Mouse (Mus musculus) olfactory bulb, adult 2 months (tissue): ENCODE results near the gene C1rb.
"Not testable (repeated sequence)": the region's sequence is repeated elsewhere in the genome, so short reads cannot be mapped to it uniquely, and the experiment has no call there.

Experiments used
- CTCF ChIP-seq: fragments of 200-500 bp; IDR thresholded peaks from 2 replicates; pipeline ENCODE4 v1.5.1; 2012; ENCODE audit warnings: low read depth, mild to moderate bottlenecking, low read length, moderate library complexity; ENCODE audit not compliant: insufficient read depth
- POLR2A ChIP-seq: fragments of 200-500 bp; IDR thresholded peaks from 2 replicates; pipeline ENCODE4 v1.6.1; 2012; ENCODE audit warnings: mild to moderate bottlenecking, low read depth, low read length, moderate library complexity; ENCODE audit not compliant: insufficient read depth

GRCm38 (mm10) chr6:124561611-124562010 lies 8.5 kb upstream of the C1rb start:
- not testable (repeated sequence) for TF ChIP-seq POLR2A, CTCF
